Mouse (Mus musculus) heart, adult 18-20 months (tissue): ENCODE measurements around the gene Cks2. TPM values are rescaled to one million over a fixed set of nuclear protein-coding genes. Genes with fewer than 3 reads are reported as not detected.
A peak's percentile ranks its signal among the peaks of the same experiment; 100 is the strongest.
"Not testable (repeated sequence)": the region's sequence is repeated elsewhere in the genome, so short reads cannot be mapped to it uniquely, and the experiment has no call there.

ENCODE experiments used
- DNase-seq, 2 experiments: peaks; one replicate each; pipeline ENCODE4 v3.0.0; 2021 to 2022; ENCODE audit warnings: mixed read lengths in 1 of 2
- long read RNA-seq, 2 experiments: library from polyadenylated mRNA; stranded (forward); transcript quantifications; one replicate each; pipeline ENCODE4 v2.0.0; 2021
- total RNA-seq, 2 experiments: library from RNA; stranded (reverse); gene quantifications; 2 replicates each; pipeline ENCODE4 v1.2.3; 2021

Cks2 gene
- total RNA-seq, result 1 to 10 TPM; 1.1 to 2.0 TPM
- long read RNA-seq, experiment 1, partial matches to known transcripts, result 0 of 2 reads
- long read RNA-seq, experiment 1, other reads (novel, unspliced or antisense), result 0 of 2 reads
- long read RNA-seq, experiment 2, partial matches to known transcripts, result 0 of 1 reads
- long read RNA-seq, experiment 2, other reads (novel, unspliced or antisense), result 0 of 1 reads

- peak; percentile 97 to 99 for DNase-seq
These were observed at the start of gene Cks2 for GRCm38 (mm10) chr13:51644829-51645789. Gene Cks2, plus strand, starts transcription at chr13:51645232.

GRCm38 (mm10) chr13:51595404-51595803, 49.6 kb upstream of the Cks2 start:
- DNase-seq, result no peak

GRCm38 (mm10) chr13:51598063-51598462, 47.0 kb upstream of the Cks2 start:
- DNase-seq, result no peak

- no peak for DNase-seq
These were observed 44.9 kb upstream of the Cks2 start for GRCm38 (mm10) chr13:51600169-51600568.

- no peak for DNase-seq
These were observed 42.3 kb upstream of the Cks2 start for GRCm38 (mm10) chr13:51602764-51603163.

- peak; percentile 20 for DNase-seq
These were observed 41.7 kb upstream of the Cks2 start for GRCm38 (mm10) chr13:51603221-51603893.

GRCm38 (mm10) chr13:51603894-51604244, 41.2 kb upstream of the Cks2 start:
- DNase-seq, result no peak

GRCm38 (mm10) chr13:51609231-51609630, 35.8 kb upstream of the Cks2 start:
- DNase-seq, result no peak

- DNase-seq, result peak; percentile 16 to 17
These were observed 34.0 kb upstream of the Cks2 start for GRCm38 (mm10) chr13:51611060-51611459.

GRCm38 (mm10) chr13:51611500-51611899, 33.5 kb upstream of the Cks2 start:
- DNase-seq, result no peak

- DNase-seq, result no peak
These were observed 29.2 kb upstream of the Cks2 start for GRCm38 (mm10) chr13:51615815-51616214.

GRCm38 (mm10) chr13:51616417-51617044, 28.5 kb upstream of the Cks2 start:
- no peak for DNase-seq

GRCm38 (mm10) chr13:51617306-51617705, 27.7 kb upstream of the Cks2 start:
- DNase-seq, result no peak

- DNase-seq, result peak in 1 of 2 experiments; percentile 82
These were observed 27.2 kb upstream of the Cks2 start for GRCm38 (mm10) chr13:51617861-51618260.

GRCm38 (mm10) chr13:51618602-51619001, 26.4 kb upstream of the Cks2 start:
- DNase-seq, result no peak

- DNase-seq, result no peak
These were observed 22.4 kb upstream of the Cks2 start for GRCm38 (mm10) chr13:51622626-51623025.

GRCm38 (mm10) chr13:51623678-51624077, 21.4 kb upstream of the Cks2 start:
- no peak for DNase-seq

- no peak for DNase-seq
These were observed 16.7 kb upstream of the Cks2 start for GRCm38 (mm10) chr13:51628273-51628848.

GRCm38 (mm10) chr13:51631354-51631992, 13.6 kb upstream of the Cks2 start:
- DNase-seq, result no peak

GRCm38 (mm10) chr13:51632560-51633218, 12.3 kb upstream of the Cks2 start:
- DNase-seq, result no peak

- DNase-seq, result not testable (repeated sequence)
These were observed 9.6 kb upstream of the Cks2 start for GRCm38 (mm10) chr13:51635384-51635783.
